Mouse (Mus musculus) adrenal gland, postnatal 36 days (tissue): Measurements from ENCODE around the gene Lmbr1l. TPM values are rescaled to one million over a fixed set of nuclear protein-coding genes. Genes with fewer than 3 reads are reported as not detected.
"Not testable (repeated sequence)": the region's sequence is repeated elsewhere in the genome, so short reads cannot be mapped to it uniquely, and the experiment has no call there.

ENCODE experiments used
- DNase-seq, 2 experiments: peaks; one replicate each; pipeline ENCODE4 v3.0.0; 2021; ENCODE audit warnings: mixed read lengths in 1 of 2
- long read RNA-seq, 2 experiments: library from polyadenylated mRNA; stranded (forward); transcript quantifications; one replicate each; pipeline ENCODE4 v2.0.0; 2021; ENCODE audit warnings: borderline sequencing depth in 2 of 2
- total RNA-seq, 2 experiments: library from RNA; stranded (reverse); gene quantifications; 2 replicates each; pipeline ENCODE4 v1.2.3; 2021

Gene Lmbr1l
- 10 to 100 TPM; 14.0 to 15.5 TPM for total RNA-seq
- long read RNA-seq, experiment 1, transcript Lmbr1l-201 (17 exons, 2,304 nt), result major isoform, 6 of 11 reads
- long read RNA-seq, experiment 1, partial matches to known transcripts, result 3 of 11 reads
- long read RNA-seq, experiment 1, other reads (novel, unspliced or antisense), result 2 of 11 reads
- long read RNA-seq, experiment 2, partial matches to known transcripts, result 0 of 6 reads
- long read RNA-seq, experiment 2, other reads (novel, unspliced or antisense), result 4 of 6 reads

DNA sequence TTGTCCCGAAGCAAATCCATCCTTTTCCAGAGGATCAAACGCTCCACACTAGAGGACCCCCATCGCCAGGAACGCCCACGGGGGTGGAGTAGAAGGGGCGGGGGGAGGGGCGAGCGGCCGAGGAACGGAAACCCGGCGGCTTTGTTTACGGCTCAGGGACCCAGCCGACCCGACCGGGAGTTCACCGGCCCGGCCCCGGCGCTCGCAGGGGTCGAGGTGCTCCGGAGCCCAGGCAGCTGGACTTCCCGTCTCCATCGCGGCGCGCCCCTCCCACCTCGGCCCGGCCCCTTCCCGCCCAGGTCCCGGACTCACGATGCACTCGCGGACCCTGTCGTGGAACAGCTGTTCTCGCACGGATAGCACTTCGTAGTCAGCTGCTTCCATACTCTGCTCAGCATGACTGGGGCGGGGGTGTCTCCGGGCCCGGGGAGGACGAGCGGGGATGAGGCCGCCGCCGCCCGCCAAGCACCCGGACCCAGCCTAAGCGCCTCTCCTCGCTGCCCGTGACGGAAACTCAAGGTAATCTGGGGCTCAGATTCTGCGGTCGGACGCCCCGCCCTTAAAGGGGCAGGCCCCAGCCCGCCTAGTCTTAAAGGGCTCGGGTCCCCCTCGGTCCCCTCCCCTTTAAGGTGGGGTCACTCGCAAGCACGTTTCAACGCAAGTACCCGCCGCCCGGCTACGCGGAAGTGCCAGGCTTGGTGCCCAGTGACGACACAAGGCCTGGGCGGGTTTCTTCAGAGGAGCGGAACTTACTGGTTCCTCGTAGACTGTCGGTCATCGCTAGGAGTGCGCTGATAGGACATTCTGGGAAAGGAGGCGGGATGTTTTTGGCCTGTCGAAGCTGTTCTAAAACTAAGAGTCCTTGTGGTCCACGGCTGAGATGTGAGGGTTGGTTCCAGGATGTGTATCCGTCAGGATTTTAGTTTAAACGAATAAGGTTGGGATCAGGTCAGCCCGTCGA lies at the start of gene Lmbr1l:
Gene Lmbr1l (minus strand): TSS at position 694 of the 961 bp plus-strand sequence.
- peak; percentile 99 for DNase-seq

DNA sequence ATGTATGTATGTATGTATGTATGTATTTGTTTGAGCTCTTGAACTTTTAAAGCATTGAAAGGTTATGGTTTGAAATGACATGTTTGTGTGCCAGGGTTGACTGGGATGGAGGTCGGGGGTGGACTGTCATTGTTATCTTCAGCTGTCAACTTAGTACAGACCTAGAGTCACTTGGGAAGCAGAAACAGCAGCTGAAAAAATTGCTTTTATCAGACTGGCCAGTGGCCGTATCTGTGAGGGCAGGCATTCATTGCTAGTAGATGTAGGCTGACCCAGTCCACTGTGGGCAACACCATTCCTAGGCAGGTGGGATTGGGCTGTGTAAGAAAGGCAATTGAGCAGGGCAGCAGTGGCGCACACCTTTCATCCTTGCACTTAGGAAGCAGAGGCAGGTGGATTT lies 41.5 kb upstream of the Lmbr1l start:
- no peak for DNase-seq

DNA sequence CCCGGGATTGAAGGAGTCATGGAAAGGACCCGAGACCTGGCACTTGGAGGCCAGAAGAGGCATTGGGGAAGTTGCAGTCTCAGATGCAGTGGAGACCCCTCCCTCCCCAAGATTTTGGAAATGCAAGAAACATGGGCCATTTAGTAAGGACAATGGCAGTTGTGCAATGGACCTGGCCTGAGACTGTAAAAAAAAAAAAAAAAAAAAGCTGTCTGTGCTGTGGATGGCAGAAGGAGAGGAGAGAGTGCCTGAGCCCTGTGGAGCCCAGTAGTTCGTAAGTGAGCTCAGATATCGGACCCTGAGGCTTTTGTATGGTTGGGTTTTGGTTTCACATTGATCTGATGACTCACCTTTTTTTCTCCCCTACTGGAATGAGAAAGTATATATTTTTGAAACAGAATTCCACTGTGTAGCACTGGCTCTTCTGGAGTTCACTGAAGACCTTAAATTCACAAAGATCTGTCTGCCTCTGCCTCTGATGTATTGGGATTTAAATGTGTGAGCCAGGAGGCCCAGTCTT lies 40.9 kb upstream of the Lmbr1l start:
- DNase-seq, result no peak

DNA sequence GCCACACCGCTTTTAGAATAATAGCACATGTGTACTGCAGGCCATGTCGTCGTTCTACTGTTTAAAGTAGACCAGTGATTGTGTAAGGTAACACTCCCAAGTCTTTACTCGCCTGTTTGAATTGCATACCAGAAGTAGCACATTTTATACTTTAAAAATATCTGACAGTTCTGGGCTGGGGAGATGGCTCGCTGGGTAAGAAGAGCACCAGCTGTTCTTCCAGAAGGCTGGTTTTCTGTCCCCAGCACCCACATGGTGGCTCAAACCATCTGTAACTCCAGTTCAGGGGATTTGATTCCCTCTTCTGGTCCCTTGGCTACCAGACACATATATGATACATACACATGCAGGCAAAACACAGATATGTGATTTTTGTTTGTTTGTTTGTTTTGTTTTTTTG lies 39.4 kb upstream of the Lmbr1l start:
- DNase-seq, result no peak

DNA sequence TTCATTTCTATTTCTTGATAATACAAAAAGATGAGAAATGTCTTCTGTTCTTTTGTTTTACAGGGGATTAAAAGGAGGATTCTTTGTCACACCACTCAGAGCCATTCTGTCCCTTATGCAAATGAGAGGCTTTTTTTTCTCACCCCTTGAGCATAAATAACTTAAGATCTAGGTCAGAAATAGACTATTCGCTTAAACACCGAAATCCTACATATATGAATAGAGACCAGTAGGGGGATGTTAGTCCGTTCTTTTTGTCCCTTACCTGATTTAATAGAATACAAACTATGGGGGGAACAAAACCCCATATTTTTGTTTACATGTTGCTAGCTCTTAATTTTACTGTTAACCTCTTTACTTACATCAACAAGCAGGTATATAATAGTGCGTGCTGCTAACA lies 38.0 kb upstream of the Lmbr1l start:
- DNase-seq, result no peak

DNA sequence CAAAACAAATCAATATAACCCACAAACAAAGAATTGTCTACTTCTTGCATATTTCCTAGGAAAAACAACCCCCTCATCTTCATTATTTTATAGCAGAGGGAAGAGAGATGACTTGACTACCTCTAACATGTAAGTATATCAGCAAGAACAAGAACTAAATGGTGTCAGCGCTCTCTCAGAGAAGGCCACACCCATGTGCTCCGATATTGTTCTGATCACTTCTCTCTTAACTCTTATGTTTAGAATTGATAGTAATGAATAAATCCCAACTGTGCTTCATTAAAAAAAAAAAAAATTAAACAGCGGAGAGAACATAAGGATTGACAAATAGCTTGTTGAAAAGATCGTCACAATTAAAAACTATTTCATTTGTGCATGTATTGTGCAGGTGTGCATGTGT lies 37.3 kb upstream of the Lmbr1l start:
- DNase-seq, result no peak

DNA sequence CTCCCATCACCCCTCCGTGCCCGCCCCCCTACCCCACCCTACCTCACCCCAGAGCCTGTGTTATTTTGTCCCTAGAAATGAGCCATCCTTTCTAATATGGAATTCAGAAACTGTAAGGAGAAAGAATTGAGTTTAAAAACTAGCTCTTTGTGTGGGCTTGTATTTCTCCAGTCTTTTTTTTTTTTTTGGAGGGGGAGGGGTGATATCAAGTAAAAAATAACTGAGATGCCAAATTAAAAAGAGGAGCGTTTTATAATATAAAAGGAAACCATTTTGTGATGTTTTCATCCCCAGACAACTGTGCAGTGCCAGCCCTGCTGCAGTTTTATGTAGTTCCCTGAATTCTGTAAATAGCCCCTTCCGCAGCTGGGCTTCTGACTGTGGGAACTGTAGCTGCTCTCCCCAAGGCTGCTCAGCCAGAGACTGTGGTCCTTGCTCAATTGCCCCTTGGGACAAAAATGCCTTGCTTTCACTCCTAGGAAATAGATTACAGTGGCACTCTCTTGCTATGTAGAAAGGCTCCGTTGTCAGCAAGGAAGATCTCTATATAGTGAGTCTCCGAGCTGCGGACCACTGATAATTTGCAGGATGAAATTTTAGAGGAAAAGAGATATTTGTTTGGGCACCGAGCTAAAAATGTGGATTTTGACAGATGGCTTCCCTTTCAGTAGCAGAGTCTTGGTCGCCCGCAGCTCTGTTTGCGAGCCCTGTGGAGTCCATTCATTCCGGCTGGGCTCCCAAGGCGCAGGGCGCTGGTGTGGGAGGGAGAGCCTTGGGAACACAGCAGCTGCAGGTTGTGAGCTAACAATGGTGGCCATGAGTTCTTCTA lies 36.6 kb upstream of the Lmbr1l start:
- DNase-seq, result peak in 1 of 2 experiments; percentile 30

DNA sequence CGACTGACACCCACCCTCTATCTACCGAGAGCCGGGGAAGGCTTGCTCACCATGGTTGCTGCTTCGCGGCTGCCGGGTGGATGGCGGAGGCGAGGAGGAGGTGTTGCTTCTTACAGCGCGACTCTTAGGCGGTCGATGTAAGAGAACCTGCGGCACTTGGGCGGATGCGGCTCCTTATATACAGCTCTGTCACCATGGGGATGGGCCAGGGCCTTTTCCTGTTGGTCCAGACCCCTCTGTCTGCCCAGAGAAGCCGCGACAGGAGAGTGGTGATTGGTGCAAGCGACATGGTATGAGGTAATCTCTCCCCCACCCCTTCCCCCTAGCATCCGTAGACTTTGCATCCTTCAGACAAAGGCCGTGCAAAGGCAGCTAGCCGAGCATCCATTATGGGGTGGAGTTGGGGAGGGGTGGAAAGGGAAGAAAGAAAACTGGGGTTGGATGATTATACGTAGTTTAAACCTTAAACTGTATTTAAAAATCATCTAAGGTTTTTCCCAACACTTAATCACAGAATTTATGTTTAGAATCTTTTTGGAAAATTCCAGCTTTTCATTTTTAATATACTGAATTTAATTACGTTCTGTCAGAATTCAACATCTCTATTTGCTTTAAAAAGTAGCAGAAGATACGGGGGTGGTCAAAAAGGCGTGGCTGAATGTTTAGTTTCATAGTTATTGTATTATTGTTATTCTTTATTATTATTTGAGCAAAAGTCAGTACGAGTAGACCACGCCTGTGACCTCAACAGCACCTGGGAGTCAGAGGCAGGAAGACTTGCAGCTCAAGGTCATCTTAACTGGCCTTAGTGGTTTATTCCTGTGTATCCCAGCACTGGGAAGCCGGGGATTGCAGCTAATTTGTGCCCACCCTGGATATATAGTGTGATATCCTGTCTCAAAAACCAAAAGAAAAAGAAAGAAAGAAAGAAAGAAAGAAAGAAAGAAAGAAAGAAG lies 35.6 kb upstream of the Lmbr1l start, which contains the start of the genes Gm49450 and Tuba1a:
Gene Gm49450 (minus strand): TSS at position 151 of the 956 bp plus-strand sequence.
Gene Tuba1a (minus strand): TSS at position 303 of the 956 bp plus-strand sequence.
- peak; percentile 79 to 85 for DNase-seq

DNA sequence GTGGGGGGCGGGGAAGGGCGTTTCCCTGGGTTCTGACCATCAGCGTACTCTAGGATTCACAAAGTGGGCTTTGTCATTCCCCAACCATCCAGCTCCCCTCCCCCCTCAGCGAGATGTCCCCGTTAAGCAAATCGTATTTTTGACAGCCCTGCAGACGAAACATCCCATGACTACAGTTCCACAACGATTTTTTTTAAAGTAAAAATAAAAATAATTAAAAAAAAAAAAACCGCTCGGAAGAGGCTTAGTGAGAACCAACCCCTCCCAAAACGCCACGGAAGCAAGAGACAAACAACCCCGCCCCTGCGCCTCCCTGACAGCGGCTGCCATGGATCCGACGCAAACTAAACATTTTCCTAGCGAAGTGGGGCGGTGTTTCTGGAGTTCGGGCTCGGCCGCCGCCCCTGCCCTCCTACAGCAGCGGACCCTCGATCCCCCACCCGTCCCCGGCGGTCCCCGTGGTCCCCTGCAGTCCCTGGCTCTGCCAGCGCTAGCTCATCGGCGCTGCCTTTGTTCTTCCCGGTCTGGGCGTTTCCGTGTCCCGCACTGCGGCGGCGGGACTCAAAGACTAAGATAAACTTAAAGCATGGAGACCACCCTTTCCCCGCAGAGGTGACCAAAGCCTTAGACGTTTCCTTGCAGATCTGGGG lies 34.8 kb upstream of the Lmbr1l start:
- peak; percentile 70 to 83 for DNase-seq

DNA sequence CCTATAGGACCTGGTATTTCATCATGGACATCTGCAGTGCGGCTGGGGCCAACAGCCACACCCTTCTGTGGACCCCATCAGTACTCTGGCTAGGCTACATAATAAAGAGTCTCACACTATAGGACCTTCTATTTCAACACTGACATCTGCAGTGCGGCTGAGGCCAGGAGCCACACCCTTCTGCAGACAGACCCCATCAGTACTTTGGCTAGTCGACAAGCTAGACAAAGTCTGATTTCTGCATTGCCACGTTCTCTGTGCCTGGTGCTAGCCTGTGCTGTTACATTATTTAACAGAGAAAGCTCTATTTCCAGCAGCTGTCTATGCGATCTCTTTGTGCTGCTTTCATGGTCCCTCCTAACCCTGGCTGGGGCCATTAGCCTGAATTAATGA lies 34.0 kb upstream of the Lmbr1l start:
- DNase-seq, result no peak

DNA sequence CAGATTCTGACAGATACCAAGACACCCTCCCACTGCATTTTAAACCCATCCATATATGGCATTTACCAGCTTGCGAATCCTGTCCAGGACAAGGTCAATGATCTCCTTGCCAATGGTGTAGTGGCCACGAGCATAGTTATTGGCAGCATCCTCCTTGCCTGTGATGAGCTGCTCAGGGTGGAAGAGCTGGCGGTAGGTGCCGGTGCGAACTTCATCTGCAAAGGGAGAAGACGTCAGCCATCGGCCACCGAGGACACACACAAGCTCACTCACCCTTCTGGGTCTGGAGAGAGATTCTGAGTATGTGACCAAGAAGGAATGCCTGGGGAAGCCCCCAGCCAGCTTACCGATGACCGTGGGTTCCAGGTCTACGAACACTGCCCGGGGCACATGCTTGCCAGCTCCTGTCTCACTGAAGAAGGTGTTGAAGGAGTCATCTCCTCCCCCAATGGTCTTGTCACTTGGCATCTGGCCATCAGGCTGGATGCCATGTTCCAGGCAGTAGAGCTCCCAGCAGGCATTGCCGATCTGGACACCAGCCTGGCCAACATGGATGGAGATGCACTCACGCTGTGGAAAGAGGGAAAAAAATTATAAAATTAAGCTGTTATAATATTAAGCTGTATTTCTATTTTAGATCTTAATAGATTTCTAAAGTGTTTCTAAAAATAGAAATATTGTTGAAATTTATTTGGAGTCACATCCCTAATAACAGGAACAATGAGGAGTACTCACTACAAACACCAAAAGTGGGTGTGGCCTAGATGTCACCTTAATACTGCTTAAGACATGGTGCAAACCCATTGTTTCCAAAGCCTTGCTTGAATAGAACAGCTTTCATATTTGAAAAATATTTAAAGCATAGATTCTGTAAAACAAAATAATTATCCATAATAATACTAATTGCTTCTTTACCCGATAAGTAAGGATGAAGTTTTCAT lies 33.4 kb upstream of the Lmbr1l start:
- DNase-seq, result not testable (repeated sequence)

DNA sequence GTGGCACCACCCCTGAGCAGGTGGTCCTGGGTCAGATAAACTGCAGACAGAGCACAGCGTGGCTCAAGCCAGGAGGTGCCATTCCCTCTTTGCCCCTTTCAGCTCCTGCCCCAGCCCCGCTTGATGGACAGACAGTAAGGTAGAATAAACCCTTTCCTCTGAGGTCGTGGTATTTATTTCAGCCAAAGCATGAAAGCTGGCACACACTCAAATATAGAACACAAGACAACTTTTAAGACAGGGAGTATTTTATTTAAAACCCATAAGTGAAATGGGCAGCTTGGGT lies 31.5 kb upstream of the Lmbr1l start:
- no peak for DNase-seq

DNA sequence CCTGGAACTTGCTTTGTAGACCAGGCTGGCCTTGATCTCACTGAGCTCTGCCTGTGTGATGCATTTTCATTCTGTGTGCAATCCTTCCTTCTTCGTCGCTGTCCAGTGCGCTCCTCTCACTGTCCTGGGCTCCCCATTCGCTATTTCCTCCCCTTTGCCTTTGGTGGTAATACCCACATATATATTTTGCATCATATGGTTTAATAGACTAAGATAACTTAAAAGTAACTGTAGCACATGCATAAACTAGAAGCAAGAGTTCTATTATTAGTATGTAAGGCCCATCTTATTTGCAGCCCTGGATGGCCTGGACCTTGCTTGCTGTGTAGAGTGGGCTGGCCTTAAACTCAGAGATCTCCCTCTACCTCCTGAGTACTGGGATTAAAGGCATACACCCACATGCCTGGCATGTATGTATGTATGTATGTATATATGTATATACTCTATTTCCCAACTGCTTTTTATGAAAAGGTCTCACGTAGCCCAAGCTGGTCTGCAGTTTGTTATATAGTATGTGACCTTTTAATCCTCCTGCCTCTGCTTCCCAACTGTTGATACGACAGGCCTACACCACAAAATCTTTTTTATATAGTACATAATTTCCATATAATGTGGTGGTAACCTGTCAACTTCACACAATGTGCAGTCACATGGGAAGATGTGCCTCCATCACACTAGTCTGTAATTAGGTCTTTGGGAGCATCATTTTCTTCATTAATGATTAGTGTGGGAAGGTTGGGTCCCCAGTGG lies 31.0 kb upstream of the Lmbr1l start:
- no peak for DNase-seq

DNA sequence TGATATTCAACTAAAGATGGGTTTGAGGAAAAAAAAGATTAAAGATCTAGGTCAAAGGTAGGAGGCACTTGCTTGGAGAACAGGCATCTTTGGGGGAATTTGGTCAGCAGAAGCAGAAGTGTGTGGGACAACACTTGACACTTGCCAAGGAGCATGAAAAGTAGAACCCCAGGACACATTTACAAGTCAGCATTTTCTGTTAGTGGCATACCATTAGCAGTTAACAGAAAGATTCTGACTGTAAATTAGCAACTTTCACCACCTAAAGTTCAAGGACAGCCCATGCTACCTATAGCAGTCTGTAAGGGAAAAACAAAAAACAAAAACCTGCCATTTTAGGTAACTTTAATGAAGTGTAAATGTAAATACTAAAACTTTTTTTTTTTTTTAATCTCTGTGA lies 30.4 kb upstream of the Lmbr1l start:
- no peak for DNase-seq

DNA sequence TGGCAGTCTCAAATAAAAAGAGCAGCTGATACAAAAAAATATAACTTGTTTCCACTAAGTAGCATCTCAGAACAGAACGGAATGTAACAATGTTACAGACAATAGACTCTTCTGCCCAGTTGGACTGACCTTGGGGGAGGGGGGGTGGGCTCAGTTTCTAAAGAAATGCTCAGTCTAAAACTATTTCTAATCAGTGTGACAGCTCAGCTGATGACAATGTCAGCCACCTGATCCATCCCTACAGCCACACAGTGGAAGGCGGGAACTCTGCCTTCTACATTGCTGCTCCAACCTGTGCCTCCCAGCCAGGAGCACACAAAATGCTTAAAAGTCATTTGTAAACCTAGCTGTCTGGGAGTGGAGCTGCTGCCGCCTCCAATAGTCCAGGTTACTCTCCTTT lies 29.9 kb upstream of the Lmbr1l start:
- DNase-seq, result no peak

DNA sequence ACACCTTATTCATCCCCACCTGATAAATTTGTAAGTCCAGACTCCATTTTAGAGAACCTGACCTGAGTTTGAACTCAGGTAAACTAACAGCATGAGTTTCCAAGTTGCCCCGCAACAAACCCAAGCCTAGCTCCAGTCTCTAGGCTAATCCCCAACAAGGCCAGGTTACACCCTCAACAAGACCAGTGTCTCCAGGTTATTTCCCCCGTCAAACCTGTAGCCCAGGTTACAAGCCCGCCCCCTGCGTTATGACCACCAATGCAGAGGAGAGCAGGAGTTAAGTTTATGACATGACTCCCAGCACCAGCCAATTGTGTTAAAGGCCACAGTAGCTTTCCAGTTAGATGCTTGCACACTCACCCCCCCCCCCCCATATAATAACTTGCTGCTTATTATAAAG lies 25.1 kb upstream of the Lmbr1l start:
- no peak for DNase-seq

DNA sequence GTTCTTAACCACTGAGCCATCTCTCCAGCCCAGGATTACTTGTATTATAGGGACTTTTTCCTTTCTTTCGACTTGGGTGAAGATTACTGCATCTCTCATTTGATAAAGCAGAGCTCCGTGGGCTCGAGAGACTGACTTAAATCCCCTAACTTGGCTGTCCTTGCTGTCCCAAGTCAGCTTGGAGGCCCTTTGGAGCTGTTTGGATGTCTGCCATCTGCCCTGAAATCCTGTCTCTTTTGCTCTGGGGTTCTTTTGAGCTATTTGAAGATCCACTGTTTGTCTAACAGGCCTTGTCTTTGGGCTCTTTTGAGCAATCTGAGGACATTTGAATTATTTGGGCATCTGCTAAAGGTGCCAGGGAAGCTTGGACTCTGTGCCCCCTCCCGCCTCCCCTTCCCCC lies 24.1 kb upstream of the Lmbr1l start:
- peak; percentile 43 to 60 for DNase-seq

DNA sequence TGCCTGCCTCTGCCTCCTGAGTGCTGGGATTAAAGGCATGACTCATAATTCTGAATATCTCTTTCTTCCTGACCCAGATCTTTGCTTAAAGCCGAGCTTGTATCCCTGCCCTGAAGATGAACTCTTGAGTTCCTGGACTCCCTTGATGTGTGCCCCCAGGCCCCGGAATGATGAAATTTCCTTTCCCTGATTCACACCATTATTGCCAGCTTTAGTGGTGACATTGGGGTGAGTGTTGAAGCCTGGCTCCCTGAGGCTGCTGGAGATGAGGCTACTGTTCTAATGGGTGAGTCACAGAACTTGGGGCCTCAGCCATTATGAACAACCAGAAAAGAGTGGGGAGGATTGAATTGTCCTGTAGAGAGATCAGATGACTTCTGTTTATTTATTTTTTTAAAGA lies 23.5 kb upstream of the Lmbr1l start:
- DNase-seq, result no peak

DNA sequence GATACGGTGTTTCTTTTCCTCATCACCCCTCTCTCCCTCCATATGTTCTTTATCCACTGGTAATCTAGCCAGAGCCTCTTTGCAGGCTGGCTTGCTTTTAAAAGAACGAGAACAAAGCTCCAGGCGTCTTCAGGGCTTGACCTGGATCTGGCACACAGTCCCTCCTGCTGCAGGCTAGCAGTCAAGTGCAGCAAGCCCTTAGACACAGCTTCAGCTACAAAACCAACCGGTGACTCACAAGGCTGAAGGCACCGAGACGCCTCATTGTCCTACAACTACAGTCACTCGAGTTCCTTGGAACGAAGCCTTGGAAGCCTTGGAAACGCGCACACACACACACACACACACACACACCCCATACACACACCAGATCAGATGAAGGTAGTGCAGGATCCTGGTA lies 22.8 kb upstream of the Lmbr1l start:
- peak; percentile 46 to 64 for DNase-seq
